Mouse (Mus musculus): ENCODE data around the gene Pdlim5.

The Pdlim5 gene

DNA sequence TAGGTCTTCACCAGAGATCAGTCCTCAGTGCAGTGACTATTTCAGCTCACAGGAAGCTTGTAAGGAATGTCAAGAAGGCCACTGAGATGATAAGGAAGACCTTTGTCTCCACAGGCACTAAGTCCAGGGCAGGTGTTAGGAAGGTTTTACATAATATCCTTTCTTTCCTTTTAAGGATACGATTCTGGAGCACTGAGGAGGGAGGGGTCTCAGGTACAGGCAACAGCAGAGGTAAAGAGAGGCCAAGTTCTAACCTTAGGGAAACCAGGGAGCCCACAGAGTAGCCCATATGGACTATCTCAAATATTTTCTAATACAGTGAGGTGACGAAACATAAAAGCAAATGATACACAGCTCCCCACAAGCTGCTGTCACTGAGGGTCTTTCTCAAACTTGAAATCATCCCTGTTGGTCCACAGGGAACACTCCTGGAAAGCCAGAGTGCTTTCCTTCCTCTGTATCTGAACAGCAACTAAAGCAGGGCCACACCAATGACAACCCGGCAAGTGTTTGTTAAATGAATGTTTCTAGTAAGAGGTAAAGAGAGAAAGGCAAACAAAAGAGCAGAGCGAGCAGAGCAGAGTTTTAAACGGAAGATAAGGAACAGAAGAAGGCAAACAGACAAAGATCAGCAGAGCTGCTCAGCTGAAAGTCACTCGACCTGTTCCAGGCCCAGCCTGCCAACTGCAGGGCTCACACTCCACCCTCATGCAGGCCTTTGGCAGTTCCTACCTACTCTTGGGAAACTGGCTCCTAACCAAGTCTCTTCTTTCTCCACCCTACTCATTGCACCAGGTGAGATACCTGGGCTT is 55.9 kb downstream of the Pdlim5 start:
- no peak for DNase-seq (ENCODE audit: low spot score)

DNA sequence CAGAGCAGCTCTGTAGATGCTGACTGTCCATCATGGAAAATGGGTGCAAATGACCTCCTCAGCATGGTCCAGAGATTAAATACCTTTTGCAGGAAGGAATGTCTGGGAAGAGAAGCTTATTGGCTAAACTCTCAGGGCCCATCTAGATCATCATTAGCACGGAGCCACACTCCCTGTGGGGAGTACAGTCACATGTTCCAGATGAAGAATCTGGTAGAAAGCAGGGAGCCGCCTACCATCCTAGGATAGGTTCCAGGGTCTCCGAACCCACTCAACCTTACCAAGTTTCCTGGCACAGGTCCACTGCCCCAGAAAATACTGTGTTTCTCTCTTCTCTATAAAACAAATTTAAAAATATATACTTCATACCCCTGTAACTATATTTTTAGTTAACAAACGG is 57.4 kb downstream of the Pdlim5 start:
- DNase-seq (ENCODE audit: low spot score) = no peak

DNA sequence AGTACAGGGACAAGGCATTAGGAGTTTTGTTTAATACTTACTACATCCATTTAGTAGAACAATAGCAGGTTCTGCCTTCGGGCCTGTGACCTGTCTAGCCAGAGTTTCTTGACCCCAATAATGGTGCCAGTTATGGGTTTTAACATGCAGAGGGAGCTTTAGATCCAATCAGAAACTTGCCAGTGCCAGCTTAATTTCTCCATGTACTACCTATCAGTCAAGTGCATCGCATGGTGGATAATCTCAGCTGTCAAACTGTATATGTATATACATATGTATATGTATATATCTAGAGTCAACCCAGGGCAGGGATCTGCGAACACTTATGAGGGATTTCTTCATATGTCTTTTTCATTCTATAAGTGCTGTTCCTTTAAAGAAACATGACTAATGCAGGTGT is 61.0 kb downstream of the Pdlim5 start:
- no peak for DNase-seq (ENCODE audit: low spot score)

DNA sequence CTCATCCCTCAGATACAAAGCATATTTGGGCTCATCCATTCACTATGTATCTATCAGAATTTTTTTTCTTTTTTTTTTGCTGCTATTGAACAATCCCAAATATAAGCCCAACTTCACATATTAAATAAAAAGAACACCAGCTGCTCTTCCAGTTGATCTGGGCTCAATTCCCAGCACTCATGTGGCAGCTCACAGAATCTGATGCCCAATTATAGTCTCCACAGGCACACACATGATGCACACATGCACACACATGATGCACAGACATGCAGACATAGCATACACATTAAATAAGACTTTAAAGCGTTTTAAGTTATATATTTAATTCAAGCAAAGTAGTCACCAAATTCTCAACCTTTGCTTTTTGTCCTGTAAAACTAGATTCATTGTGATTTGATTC is 62.0 kb downstream of the Pdlim5 start:
- no peak for DNase-seq (ENCODE audit: low spot score)

DNA sequence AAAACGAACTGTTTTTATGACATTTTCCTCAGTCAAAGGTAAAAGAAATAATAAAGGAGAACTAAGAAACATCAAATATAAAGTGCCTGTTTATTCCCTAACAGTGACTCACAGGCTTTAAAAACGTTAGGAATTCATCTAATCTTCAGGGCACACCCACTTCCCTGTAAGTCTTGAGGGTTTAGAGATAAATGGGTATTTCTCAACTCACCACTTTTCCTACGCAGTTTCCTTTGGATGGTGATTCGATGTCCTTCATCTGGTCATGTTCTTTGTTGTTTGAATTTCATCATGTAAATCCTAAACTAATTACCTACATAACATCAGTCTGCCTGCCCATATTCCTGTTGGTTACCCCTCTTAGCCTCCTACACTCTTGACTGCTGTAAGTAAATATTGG is 62.8 kb downstream of the Pdlim5 start:
- no peak for DNase-seq (ENCODE audit: low spot score)

DNA sequence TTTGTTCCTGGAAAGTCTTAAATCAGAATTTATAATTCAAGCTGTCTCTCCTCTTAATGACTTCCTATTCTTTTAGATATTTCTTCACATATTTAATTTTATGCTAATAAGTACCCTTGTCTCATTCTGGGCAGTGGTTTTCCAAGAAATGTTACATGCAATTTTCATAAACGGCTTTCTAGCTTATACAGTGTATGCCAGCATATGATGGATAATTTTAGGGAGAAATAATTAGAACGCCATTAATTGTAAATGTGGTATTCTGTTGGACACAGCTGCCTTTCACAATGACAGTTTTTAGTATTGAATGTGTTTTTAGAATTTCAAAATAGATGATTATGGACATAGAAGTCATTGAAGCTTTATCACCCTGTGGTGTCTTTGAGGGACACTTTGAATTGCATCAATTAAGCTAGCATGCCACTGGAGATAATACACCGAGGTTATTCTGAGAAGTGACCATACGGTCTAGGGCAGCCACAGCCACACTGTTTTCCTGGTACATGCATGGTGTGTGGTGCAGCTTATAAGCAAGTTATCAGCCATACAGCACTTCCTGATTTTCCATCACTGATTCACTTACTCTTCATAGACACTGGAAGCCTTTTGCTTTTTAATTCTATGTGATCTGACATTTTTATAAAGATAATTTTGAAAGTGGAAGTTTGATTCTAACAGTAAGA is 63.5 kb downstream of the Pdlim5 start:
- no peak for DNase-seq (ENCODE audit: low spot score)

DNA sequence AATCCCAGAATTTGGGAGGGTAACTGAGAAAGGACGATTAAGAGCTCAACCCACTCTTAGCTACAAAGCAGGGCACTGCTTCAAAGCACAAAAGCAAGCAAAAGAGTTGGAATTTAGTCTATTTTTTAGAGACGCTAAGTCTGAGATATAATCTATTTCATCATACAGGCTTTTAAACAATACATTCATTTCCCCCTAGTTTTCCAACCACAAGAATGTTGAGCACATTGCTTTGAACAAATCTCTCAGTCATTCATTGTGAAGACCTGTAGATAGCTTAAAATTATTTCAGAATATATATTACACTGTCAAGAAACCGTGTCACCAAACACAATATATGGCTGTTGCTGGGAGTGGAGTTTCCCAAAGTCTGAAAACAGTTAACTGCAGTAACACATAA is 65.1 kb downstream of the Pdlim5 start:
- no peak for DNase-seq (ENCODE audit: low spot score)

DNA sequence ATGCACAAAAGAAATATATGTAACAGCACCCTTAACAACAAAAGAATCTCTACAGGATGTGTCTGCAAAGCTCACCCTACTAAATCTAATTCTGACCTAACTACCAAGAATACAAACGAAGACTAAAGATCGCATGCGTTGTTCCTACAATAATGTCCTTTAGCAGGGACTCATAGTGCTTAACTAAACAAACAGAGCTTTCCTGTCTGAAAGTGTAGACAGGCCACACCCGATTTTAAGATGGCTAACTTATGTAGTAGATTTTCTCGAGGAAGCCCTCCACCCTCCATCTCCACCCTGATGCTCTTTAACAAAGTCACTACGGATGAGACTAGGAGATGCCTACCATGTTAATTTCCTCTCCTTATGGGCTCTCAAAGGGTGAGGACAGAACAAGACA is 71.9 kb downstream of the Pdlim5 start:
- no peak for DNase-seq (ENCODE audit: low spot score)

DNA sequence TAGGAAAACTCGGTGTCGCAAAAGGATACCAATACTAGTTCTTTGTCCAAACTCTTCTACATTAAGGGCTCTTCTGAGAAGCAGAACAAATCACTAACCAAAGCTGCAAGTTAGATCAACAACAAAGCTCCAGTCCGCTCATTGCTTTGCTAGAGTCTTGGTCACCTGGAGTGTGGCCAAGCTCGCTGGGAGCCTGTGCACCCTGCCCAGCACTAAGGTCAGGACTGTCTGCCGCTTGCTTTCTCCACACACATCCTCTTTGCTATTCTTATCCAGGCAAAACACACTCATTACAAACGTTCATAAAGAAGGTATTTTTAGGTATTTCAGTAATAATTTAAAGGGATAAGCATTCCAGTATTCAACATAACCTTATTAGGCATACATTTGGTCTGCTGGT is 73.6 kb downstream of the Pdlim5 start:
- no peak for DNase-seq (ENCODE audit: low spot score)

DNA sequence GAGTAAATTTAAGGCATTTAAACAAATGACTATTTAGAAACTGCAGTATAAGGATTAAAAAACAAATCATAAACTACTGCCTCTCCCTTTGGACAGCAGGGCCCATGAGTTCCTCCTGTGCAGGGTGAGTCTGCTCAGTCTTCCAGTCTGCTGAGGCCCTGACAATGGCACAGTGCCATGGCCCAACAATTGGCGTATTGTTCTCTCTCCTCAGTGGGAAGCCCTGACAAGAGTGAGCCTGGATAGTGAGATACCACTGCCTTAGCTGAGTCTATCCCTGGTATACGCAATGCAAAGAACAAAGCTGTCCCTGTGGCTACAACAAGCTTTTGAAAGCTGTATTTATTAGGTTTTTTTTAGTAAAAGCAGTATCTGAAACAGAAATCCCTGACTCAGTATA is 77.3 kb downstream of the Pdlim5 start:
- DNase-seq (ENCODE audit: low spot score) = no peak

DNA sequence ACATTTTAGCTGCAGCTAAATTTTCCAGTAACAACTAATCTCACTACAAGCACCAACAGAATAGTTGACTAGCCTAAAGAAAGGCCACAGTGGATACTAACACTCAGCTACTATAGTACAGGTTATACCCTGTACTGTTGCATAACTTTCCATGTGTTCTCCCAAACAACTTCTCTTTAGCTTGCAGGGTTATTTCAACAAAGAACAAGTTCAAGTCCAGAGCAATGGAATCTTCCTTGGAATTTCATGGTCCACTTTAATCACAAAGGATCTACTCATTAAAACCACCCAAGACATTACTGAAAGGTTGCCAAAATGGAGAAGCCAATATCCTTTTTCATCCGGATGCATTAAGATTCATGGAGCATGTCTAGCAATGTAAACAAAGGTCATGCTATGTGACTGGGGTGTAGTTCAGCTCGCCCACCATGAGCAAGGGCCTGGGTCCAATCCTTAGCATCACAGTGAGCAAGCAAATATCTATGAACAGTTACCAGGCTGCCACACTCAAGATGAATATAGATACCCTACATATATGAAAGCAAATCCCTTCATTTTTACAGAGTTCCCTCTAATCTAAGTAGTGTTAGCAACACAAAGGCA is 79.3 kb downstream of the Pdlim5 start:
- DNase-seq (ENCODE audit: low spot score) = no peak

DNA sequence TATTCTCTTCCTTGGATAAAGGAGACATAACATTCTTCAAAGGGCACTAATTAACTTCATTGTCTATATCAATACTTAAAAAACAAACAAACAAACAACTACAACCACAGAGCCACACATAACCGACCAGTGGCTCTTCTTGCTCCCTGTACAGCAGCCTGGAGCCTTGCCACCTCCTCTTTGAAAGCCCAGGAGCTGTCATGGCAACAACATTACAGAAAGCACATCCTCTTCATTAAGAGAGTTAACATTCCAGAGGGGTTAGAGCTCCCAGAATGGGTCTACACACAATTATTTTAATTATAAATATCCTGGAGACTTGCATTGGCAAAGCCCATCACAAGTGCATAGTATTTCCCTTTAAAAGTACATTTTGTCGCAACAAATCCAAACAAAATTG is 84.4 kb downstream of the Pdlim5 start:
- DNase-seq (ENCODE audit: low spot score) = no peak

DNA sequence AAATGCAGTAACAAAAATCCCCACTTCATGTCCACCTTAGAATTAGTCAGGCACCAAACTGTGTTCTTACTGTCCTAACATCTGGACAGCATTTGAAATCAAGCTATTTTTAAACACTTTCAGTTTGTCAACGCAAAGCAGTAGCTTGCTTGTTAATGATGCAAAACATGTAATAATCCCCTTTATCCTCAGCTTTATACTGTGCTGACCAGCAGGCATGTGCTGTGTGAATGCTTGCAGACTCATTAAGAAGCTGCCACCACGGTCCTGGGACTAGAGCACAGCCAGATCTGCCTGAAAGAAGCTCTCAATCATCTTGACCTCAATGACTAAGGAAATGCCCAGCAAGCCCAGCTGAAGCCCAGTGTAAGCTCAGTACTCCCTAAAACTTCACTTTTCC is 85.0 kb downstream of the Pdlim5 start:
- DNase-seq (ENCODE audit: low spot score) = no peak

DNA sequence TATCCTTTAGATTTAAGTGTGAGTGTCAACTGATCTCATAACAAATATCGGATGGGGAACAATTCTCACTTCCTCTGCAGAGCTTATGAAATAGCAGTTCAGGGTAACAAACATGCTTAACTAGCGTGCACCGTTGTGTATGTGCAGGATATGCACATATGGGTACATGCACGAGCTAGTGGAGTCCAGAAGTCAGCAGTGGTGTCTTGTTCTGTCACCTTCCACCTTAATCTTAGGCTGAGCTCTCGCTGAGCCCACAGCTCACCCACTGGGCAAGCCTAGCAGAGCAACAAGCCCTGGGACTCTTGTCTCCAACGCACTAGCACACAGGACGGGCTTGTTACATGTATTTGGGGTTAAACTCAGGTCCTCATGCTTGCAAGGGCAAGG is 100.2 kb downstream of the Pdlim5 start:
- DNase-seq (ENCODE audit: low spot score) = no peak

DNA sequence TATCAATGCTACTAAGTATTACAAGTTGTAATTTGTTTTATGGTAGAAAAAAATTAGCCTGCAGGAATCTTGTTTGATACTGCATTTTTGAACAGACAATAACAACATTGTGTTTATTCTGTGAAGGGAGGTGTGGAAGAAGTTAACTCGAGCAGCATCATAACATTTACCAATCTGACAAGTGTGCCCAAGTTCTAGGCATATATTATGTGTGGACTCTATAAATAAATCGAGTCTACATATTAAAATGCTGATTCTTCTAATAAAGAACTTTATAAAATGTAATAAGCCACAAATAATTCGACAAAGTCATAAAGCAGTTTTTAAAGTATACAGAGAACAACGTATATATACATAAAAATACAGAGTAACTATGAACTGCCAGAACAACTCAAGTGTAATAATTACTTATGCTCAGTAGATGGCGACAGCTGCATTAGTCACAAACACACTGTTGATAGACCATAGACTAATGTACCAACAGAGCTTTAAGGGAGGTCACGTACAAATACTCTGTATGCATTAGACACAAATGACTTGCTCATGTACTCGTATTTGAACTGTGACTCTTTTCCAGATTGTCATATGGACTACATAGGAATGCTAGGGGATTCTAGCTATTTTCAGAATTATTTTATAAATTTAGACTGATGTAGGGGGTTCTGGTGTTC is 100.7 kb downstream of the Pdlim5 start:
- DNase-seq (ENCODE audit: low spot score) = peak; percentile 79

DNA sequence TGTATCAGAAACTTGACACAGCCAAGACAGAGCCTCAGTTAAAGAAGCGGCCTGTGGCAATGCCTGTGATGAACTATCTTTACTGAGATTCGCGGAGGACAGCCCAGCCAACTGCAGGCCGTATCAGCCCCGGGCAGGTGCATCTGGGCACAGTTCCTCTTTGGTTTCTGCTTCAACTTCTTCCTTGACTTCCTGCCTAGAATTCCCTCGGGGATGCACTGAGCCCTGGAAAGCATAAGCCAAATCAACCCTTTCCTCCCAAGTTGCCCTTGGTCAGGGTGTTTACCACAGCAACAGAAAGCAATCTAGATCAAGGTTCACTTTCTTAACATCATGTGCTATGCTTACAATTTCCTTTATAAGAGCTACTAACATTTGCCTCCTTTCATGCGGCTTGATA is 101.9 kb downstream of the Pdlim5 start:
- DNase-seq (ENCODE audit: low spot score) = no peak

DNA sequence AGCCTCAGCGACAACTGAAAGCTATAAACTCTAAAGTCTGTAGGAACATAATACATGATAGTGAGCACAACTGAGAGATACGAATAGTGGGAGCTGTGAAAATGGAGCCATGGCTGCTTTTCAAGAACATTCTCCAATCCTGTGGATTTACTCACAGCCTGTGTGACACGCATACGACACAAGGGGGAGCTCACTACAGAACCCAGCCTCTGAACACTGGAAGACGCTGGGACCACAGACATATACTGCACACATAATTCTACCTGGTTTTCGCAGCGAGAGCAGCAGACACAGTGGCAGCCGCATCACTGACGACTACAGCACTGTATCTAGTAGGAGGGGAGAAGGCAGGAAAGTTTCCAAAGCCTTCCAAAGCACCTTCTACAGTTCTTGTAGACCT is 112.8 kb downstream of the Pdlim5 start:
- peak; percentile 58 for DNase-seq (ENCODE audit: low spot score)

DNA sequence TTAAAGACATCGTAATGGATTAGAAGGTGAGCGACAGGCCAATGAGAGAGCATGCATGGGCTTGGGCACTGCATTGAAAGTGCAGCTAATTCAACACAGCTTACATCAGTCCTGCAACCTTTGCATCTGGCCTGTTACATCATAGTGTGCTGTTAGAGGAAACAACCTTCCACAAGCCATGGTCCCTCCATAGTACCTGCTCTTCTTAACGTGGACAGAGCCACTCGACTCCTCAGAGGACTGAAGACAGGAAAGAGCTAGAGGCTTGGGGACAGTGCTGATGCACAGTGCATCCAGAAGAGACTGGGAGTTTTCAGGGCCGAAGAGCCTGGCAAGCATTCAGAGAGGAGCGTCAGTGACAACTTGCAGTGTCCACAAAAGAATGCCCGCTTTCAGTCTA is 113.8 kb downstream of the Pdlim5 start:
- no peak for DNase-seq (ENCODE audit: low spot score)

DNA sequence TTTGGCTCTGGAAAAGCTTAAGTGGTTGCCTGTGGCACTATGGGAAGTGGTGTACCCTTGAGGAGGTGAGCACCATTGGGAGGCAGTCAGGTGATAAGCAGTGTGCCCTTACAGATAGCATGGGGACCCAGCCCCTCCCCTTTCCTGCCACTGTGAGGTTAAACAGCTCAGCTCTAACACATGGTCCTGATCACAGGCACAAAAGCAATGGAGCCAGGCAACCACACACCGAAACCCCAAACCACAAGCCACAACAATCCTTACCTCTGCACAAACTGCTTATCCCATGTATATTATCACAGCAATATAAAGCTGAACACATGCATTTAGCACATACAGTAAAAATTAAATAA is 114.4 kb downstream of the Pdlim5 start:
- DNase-seq (ENCODE audit: low spot score) = no peak

DNA sequence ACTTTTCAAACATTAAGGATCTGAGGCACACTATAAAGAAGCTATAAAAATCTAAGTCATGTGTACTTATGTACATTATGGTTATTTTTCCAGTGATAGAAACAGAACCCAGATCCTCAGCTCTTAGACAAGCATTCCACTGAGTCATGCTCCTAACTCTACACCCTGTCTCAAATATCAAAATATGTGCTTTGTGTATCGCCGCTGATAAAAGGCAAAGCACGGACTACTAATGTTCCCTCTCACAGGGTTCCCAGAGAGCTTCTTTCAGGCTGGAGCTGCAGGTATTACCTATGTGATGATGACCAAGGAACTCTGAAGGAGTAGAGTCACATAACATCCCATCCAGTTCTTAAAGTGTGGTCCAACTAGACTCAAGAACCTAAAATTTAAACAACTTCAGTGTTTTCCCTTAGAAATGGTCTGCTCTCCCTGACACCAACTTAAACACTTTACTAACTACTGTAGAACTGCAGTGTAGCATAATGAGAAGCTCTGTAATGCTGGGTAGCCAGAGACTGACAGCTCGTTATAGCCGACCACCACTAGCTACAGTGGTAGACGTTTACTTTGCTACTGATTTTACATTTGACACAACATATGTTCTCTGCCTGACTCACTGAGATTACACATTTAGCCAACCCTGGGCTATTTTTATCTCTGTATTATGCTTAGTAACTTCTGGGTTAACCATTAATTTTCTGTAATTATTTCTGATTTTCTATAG is 115.0 kb downstream of the Pdlim5 start:
- DNase-seq (ENCODE audit: low spot score) = no peak

DNA sequence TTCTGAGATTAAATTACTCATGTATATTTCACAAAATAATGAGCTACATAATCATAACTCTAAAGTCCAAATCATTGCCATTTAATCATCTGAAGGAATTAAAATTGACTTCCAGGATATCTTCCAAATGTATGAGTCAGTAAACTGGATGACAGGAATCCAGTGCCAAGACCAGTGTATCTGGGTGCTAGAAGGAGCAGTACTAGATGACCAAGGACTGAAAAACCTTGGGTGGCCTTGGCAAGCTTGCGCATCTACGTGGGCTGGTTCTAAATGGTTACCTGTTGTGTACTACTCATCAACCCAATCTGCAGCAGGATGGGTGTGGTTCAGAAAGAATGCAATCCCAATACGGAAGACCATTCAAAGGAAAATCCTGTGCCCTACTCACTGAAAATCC is 116.5 kb downstream of the Pdlim5 start:
- DNase-seq (ENCODE audit: low spot score) = no peak

DNA sequence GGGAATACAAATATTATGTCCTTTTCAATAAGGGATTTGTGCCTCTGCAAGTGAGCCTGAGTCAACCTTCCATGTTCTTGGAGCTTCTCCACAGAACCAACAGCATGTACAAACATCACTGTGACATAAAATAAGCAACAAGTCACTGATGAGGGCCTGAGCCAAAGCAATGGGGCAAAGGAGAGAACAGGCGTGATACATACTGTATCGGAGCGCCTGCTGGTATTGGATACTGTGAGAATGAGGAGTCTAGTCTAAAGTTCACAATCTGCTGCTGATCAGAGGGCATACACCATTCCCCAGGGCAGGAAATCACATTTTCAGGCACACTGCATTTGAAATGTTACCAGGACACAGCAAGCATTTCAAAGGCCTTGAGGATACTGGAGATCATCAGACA is 119.0 kb downstream of the Pdlim5 start:
- no peak for DNase-seq (ENCODE audit: low spot score)

Measured in layer of hippocampus, adult 9-10 months (tissue).